Mouse (Mus musculus) kidney, adult 11 months (tissue): Measurements from ENCODE around the gene Acyp2.
"Not testable (repeated sequence)": the region's sequence is repeated elsewhere in the genome, so short reads cannot be mapped to it uniquely, and the experiment has no call there.

Experiments
- DNase-seq: peaks from one replicate; pipeline ENCODE4 v3.0.0; 2022

Gene Acyp2

GRCm38 (mm10) chr11:30649001-30649637, at the start of gene Acyp2:
Gene Acyp2, minus strand, starts transcription at chr11:30649587.
- DNase-seq = peak; percentile 88

- DNase-seq = no peak
Observed at GRCm38 (mm10) chr11:30689421-30689820, 40.0 kb upstream of the Acyp2 start.

- no peak for DNase-seq
Observed at GRCm38 (mm10) chr11:30676086-30676485, 26.7 kb upstream of the Acyp2 start.

GRCm38 (mm10) chr11:30672719-30673118, 23.3 kb upstream of the Acyp2 start:
- no peak for DNase-seq

- peak; percentile 91 for DNase-seq
Observed at GRCm38 (mm10) chr11:30663001-30663400, 13.6 kb upstream of the Acyp2 start.

- peak; percentile 65 for DNase-seq
Observed at GRCm38 (mm10) chr11:30662591-30662990, 13.2 kb upstream of the Acyp2 start.

GRCm38 (mm10) chr11:30657069-30657468, 7.7 kb upstream of the Acyp2 start:
- DNase-seq = peak; percentile 41

- no peak for DNase-seq
Observed at GRCm38 (mm10) chr11:30656060-30656459, 6.7 kb upstream of the Acyp2 start.

GRCm38 (mm10) chr11:30650416-30650815, 1.0 kb upstream of the Acyp2 start:
- no peak for DNase-seq

- no peak for DNase-seq
Observed at GRCm38 (mm10) chr11:30635674-30636073, 13.7 kb downstream of the Acyp2 start.

GRCm38 (mm10) chr11:30630514-30630913, 18.9 kb downstream of the Acyp2 start:
- DNase-seq = no peak

GRCm38 (mm10) chr11:30623218-30623617, 26.2 kb downstream of the Acyp2 start:
- DNase-seq = no peak

GRCm38 (mm10) chr11:30621386-30622363, 27.7 kb downstream of the Acyp2 start:
- DNase-seq = not testable (repeated sequence)

- DNase-seq = no peak
Observed at GRCm38 (mm10) chr11:30618235-30618634, 31.2 kb downstream of the Acyp2 start.

GRCm38 (mm10) chr11:30617571-30618097, 31.8 kb downstream of the Acyp2 start:
- no peak for DNase-seq

GRCm38 (mm10) chr11:30615977-30616376, 33.4 kb downstream of the Acyp2 start:
- DNase-seq = no peak

- no peak for DNase-seq
Observed at GRCm38 (mm10) chr11:30613916-30614546, 35.4 kb downstream of the Acyp2 start.

GRCm38 (mm10) chr11:30612699-30613098, 36.7 kb downstream of the Acyp2 start:
- no peak for DNase-seq

- no peak for DNase-seq
Observed at GRCm38 (mm10) chr11:30609247-30609646, 40.1 kb downstream of the Acyp2 start.

- no peak for DNase-seq
Observed at GRCm38 (mm10) chr11:30607587-30608518, 41.5 kb downstream of the Acyp2 start.

- DNase-seq = no peak
Observed at GRCm38 (mm10) chr11:30597259-30597658, 52.1 kb downstream of the Acyp2 start.

- no peak for DNase-seq
Observed at GRCm38 (mm10) chr11:30580008-30580407, 69.4 kb downstream of the Acyp2 start.
